Mouse (Mus musculus) cerebellum, adult 18-20 months (tissue): ENCODE data around the gene Cdh13.

Experiments used
- DNase-seq, 2 experiments: peaks; one replicate each; pipeline ENCODE4 v3.0.0; 2021

Cdh13 gene

GRCm38 (mm10) chr8:118283600-118284111, at the start of gene Cdh13:
Gene Cdh13, plus strand, starts transcription at chr8:118283733.
- peak; percentile 23 to 54 for DNase-seq

GRCm38 (mm10) chr8:118235626-118236025, 47.9 kb upstream of the Cdh13 start:
- no peak for DNase-seq

GRCm38 (mm10) chr8:118237150-118237620, 46.3 kb upstream of the Cdh13 start:
- peak; percentile 2 to 4 for DNase-seq

GRCm38 (mm10) chr8:118238156-118238555, 45.4 kb upstream of the Cdh13 start:
- no peak for DNase-seq

- DNase-seq = no peak
Measured at GRCm38 (mm10) chr8:118239186-118239585, 44.3 kb upstream of the Cdh13 start.

GRCm38 (mm10) chr8:118249319-118249718, 34.2 kb upstream of the Cdh13 start:
- no peak for DNase-seq

- no peak for DNase-seq
Measured at GRCm38 (mm10) chr8:118249923-118250322, 33.6 kb upstream of the Cdh13 start.

GRCm38 (mm10) chr8:118263117-118263516, 20.4 kb upstream of the Cdh13 start:
- no peak for DNase-seq

- DNase-seq = peak; percentile 19 to 30
Measured at GRCm38 (mm10) chr8:118270751-118271402, 12.7 kb upstream of the Cdh13 start.

GRCm38 (mm10) chr8:118272493-118272892, 11.0 kb upstream of the Cdh13 start:
- DNase-seq = no peak

- DNase-seq = no peak
Measured at GRCm38 (mm10) chr8:118274243-118274642, 9.3 kb upstream of the Cdh13 start.

GRCm38 (mm10) chr8:118274688-118275087, 8.8 kb upstream of the Cdh13 start:
- DNase-seq = peak; percentile 71 to 80

- DNase-seq = peak; percentile 20 to 47
Measured at GRCm38 (mm10) chr8:118284112-118285029, 838 bp downstream of the Cdh13 start.

GRCm38 (mm10) chr8:118285596-118286281, 2.2 kb downstream of the Cdh13 start:
- DNase-seq = no peak

GRCm38 (mm10) chr8:118286282-118287180, 3.0 kb downstream of the Cdh13 start:
- no peak for DNase-seq

GRCm38 (mm10) chr8:118287496-118287895, 4.0 kb downstream of the Cdh13 start:
- DNase-seq = peak; percentile 12 to 35

- peak; percentile 8 to 16 for DNase-seq
Measured at GRCm38 (mm10) chr8:118288259-118288952, 4.9 kb downstream of the Cdh13 start.

GRCm38 (mm10) chr8:118289091-118289490, 5.6 kb downstream of the Cdh13 start:
- no peak for DNase-seq

- DNase-seq = no peak
Measured at GRCm38 (mm10) chr8:118289525-118289924, 6.0 kb downstream of the Cdh13 start.

- no peak for DNase-seq
Measured at GRCm38 (mm10) chr8:118290266-118290665, 6.7 kb downstream of the Cdh13 start.

GRCm38 (mm10) chr8:118296477-118296876, 12.9 kb downstream of the Cdh13 start:
- no peak for DNase-seq
